Comparison of ENCODE assay signal across 19 mouse cellular contexts in the genomic region with DNA sequence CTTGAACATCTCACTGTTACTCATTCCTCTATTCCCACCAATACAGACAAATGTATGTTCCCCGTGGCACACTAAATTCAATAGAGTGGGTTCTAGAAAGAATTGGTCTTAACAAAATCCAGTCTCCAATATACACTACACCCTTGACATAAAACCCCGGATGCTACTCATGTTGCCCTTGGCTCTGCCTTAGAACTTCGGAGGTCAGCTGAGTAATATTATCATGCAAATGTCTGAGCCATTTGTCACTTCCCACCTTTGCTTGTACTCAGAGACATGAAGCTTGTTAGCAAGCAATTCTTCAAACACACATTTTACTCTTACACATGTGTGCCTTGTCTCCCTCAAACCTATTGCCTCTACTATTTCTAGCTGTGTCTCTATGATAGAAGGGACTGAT.
"Had no signal": no experiment of that assay in that cellular context is flagged by ENCODE, and none has a peak within 500 bp of the region (broad histone marks: within the 10 kb centered on the region; RNA-seq: fewer than 3 reads in every experiment).

No protein-coding gene starts in this region.

- H3K9me3 ChIP-seq: midbrain, embryonic 10.5 days; midbrain, embryonic 12.5 days; neural tube, embryonic 13.5 days; neural tube, embryonic 15.5 days had no signal

- ATAC-seq: midbrain, embryonic 16.5 days had no signal

- H3K9ac ChIP-seq: lung, embryonic 14.5 days; midbrain, embryonic 12.5 days; neural tube, embryonic 13.5 days; neural tube, embryonic 15.5 days had no signal

- DNase-seq: lung, adult 18-20 months; lung, embryonic 14.5 days; lung, postnatal 10 days; lung, postnatal 4 days; midbrain, embryonic 14.5 days; retina, postnatal 1 day; right cerebral cortex, adult 18-20 months; right cerebral cortex, postnatal 25 days; right cerebral cortex, postnatal 4 days; spleen, adult 18-20 months; thymus, adult 18-20 months; thymus, postnatal 14 days; thymus, postnatal 36 days had no signal

- H3K4me3 ChIP-seq: midbrain, embryonic 10.5 days; midbrain, embryonic 12.5 days; myocyte; neural tube, embryonic 13.5 days; neural tube, embryonic 15.5 days had no signal

- H3K4me2 ChIP-seq: lung, embryonic 14.5 days; midbrain, embryonic 12.5 days; neural tube, embryonic 13.5 days; neural tube, embryonic 15.5 days had no signal

- H3K27ac ChIP-seq: midbrain, embryonic 10.5 days; midbrain, embryonic 12.5 days; neural tube, embryonic 13.5 days; neural tube, embryonic 15.5 days had no signal

- H3K27me3 ChIP-seq: midbrain, embryonic 12.5 days; neural tube, embryonic 13.5 days; neural tube, embryonic 15.5 days had no signal

- H3K4me1 ChIP-seq: midbrain, embryonic 10.5 days; midbrain, embryonic 12.5 days; neural tube, embryonic 15.5 days had no signal

- H3K36me3 ChIP-seq: midbrain, embryonic 12.5 days; neural tube, embryonic 13.5 days; neural tube, embryonic 15.5 days had no signal
